Mouse (Mus musculus): Measurements from ENCODE around the gene Prrc2a. TPM values are rescaled to one million over a fixed set of nuclear protein-coding genes. Genes with fewer than 3 reads are reported as not detected.
A peak's percentile ranks its signal among the peaks of the same experiment; 100 is the strongest.

The Prrc2a gene
- total and polyA plus RNA-seq, 3 experiments, result 71.0 to 663 (median 87.6) TPM

DNA sequence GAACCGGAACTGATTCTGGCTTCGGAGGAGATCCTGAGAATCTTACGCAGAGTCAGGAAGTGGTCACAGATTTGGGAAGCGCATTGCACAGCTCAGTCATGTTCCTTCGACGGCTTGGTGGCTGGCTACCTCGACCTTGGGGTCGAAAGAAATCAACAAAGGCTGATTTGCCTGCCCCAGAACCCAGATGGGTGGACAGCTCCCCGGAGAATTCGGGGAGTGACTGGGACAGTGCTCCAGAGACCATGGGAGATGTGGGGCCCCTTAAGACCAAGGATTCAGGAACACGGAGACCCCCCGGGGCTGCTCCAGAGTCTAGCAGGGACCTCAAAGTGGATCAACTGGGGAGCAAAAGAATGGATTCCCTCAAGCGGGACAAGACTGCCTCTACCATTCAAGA is 37.7 kb downstream of the Prrc2a start:
- H3K27ac ChIP-seq (ENCODE audit: control insufficient read depth, low read depth, low read length), result peak overlapping the region; percentile 78; the same call in 1 of the 2 replicates
- TF ChIP-seq ELF1 (IDR thresholded peaks at IDR 0.05; ENCODE audit: low read depth, low read length), result peak; percentile 12; the same call in 1 of the 2 replicates
- no peak for TF ChIP-seq ZMIZ1 (IDR thresholded peaks at IDR 0.05; ENCODE audit: low read depth, low read length)
- TF ChIP-seq HCFC1 (IDR thresholded peaks at IDR 0.05; ENCODE audit: low read depth, low read length), result peak; percentile 28; the same call in 1 of the 2 replicates
- H3K27me3 ChIP-seq (ENCODE audit: control insufficient read depth in 1 of 2, insufficient read depth in 2 of 2, low read length in 2 of 2), result no peaks in the 10 kb centered on the region
- H3K36me3 ChIP-seq (ENCODE audit: control insufficient read depth in 1 of 2, insufficient read depth in 2 of 2, low read length in 2 of 2), result peaks cover 0 to 10% of the 10 kb centered on the region in 2 experiments; a peak in 2 of 4 replicates
- peaks cover 6 to 8% of the 10 kb centered on the region in 2 experiments; a peak in 3 of 4 replicates for H3K4me1 ChIP-seq (ENCODE audit: control insufficient read depth in 1 of 2, insufficient read depth in 2 of 2, low read length in 2 of 2)
- no peak for DNase-seq (ENCODE audit: low read depth, low spot score)
- peaks cover 26% of the 10 kb centered on the region for H3K79me2 ChIP-seq (ENCODE audit: control insufficient read depth, insufficient read depth, low read length, poor library complexity)
- no peaks in the 10 kb centered on the region for H3K9me3 ChIP-seq (replicated peaks; ENCODE audit: insufficient read depth, low read length)
- peak overlapping the region; percentile 83 for H3K9ac ChIP-seq (ENCODE audit: control insufficient read depth, low read depth, low read length, poor library complexity, severe bottlenecking)
- peak overlapping the region; percentile 90 to 99 for H3K4me3 ChIP-seq (ENCODE audit: control insufficient read depth in 1 of 2, insufficient read depth in 1 of 2, low read depth in 2 of 2, low read length in 2 of 2)

DNA sequence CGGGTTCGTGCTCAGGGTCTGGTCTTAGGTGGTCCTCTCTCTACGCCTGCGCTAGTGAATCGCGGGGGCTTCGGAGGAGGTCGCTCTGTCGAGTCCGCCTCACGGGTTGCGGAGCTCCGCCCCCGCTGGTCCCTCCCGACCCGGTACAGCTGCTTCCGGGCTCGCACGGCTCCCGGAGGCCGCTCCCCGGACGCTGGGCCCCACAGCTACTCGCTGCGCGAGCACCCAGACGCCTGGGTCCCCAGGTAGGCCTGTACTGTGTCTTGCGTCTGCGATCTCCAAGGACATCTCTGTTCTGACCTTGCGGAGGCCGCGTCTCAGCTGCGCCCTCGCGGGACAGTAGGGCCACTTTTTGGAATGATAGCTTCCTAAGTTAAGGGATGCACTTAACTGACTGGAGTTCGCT is 38.5 kb downstream of the Prrc2a start, which contains the start of gene D17H6S53E:
Gene D17H6S53E, plus strand, starts transcription at position 168 of the 406 bp plus-strand sequence.
- Histone ChIP-seq H3K27me3 (ENCODE audit: control insufficient read depth in 1 of 2, insufficient read depth in 2 of 2, low read length in 2 of 2) (no peaks in the 10 kb centered on the region), H3K79me2 (ENCODE audit: control insufficient read depth, insufficient read depth, low read length, poor library complexity) (peaks cover 33% of the 10 kb centered on the region), H3K9me3 (replicated peaks; ENCODE audit: insufficient read depth, low read length) (no peaks in the 10 kb centered on the region), H3K36me3 (ENCODE audit: control insufficient read depth in 1 of 2, insufficient read depth in 2 of 2, low read length in 2 of 2) (peaks cover 0 to 10% of the 10 kb centered on the region in 2 experiments; a peak in 2 of 4 replicates), H3K4me3 (ENCODE audit: control insufficient read depth in 1 of 2, insufficient read depth in 1 of 2, low read depth in 2 of 2, low read length in 2 of 2) (peak within 1 kb of the TSS; percentile 90 to 99), H3K9ac (ENCODE audit: control insufficient read depth, low read depth, low read length, poor library complexity, severe bottlenecking) (peak within 1 kb of the TSS; percentile 83), H3K27ac (ENCODE audit: control insufficient read depth, low read depth, low read length) (peak within 1 kb of the TSS; percentile 78), H3K4me1 (ENCODE audit: control insufficient read depth in 1 of 2, insufficient read depth in 2 of 2, low read length in 2 of 2) (peaks cover 6 to 8% of the 10 kb centered on the region in 2 experiments; a peak in 3 of 4 replicates)
- peak; percentile 87 for DNase-seq (ENCODE audit: low read depth, low spot score)
- no peak for TF ChIP-seq CHD2 (IDR thresholded peaks at IDR 0.05; ENCODE audit: low read length)
- peak; percentile 72 for TF ChIP-seq NRF1 (IDR thresholded peaks at IDR 0.05; ENCODE audit: insufficient read depth, low read depth, low read length, poor library complexity, severe bottlenecking)
- TF ChIP-seq ETS1 (IDR thresholded peaks at IDR 0.05; ENCODE audit: low read depth, low read length), result peak; percentile 67; the same call in 1 of the 2 replicates
- TF ChIP-seq ZNF384 (IDR thresholded peaks at IDR 0.05; ENCODE audit: low read depth, low read length), result no peak
- no peak for TF ChIP-seq E2F4 (IDR thresholded peaks at IDR 0.05; ENCODE audit: borderline replicate concordance, low read depth, low read length)
- no peak for TF ChIP-seq MAFK (IDR thresholded peaks at IDR 0.05; ENCODE audit: borderline replicate concordance, low read depth, low read length)
- 0 out of 2 replicates have a peak, but pooled peaks have one; percentile 6 for TF ChIP-seq TBP (IDR thresholded peaks at IDR 0.05; ENCODE audit: low read depth, low read length)
- TF ChIP-seq SMC3 (IDR thresholded peaks at IDR 0.05; ENCODE audit: low read depth, low read length), result no peak
- TF ChIP-seq RAD21 (IDR thresholded peaks at IDR 0.05; ENCODE audit: low read depth, low read length), result no peak
- no peak for TF ChIP-seq BHLHE40 (IDR thresholded peaks at IDR 0.05; ENCODE audit: borderline replicate concordance, low read depth, low read length)
- no peak for TF ChIP-seq POLR2AphosphoS5 (IDR thresholded peaks at IDR 0.05; ENCODE audit: borderline replicate concordance, low read depth, low read length)
- no peak for TF ChIP-seq MYB (IDR thresholded peaks at IDR 0.05; ENCODE audit: low read depth, low read length)
- TF ChIP-seq USF2 (IDR thresholded peaks at IDR 0.05; ENCODE audit: borderline replicate concordance in 1 of 2, insufficient read depth in 1 of 2, low read depth in 1 of 2, low read length in 2 of 2), result no peak
- TF ChIP-seq MAX (IDR thresholded peaks at IDR 0.05; ENCODE audit: low read length), result no peak; the same call in 1 of the 2 replicates
- no peak for TF ChIP-seq ZKSCAN1 (IDR thresholded peaks at IDR 0.05; ENCODE audit: low read depth, low read length)
- no peak for TF ChIP-seq RCOR1 (IDR thresholded peaks at IDR 0.05; ENCODE audit: low read depth, low read length)
- no peak for TF ChIP-seq CTCF (IDR thresholded peaks at IDR 0.05 in 2 of 3, conservative IDR thresholded peaks at IDR 0.05 in 1 of 3; ENCODE audit: control insufficient read depth in 1 of 3, insufficient read depth in 1 of 3, low read depth in 2 of 3, low read length in 3 of 3, poor library complexity in 1 of 3, severe bottlenecking in 1 of 3)
- TF ChIP-seq KAT2A (conservative IDR thresholded peaks at IDR 0.05; ENCODE audit: low read depth, low read length), result no peak; the same call in 1 of the 2 replicates
- no peak; the same call in 1 of the 2 replicates for TF ChIP-seq CHD1 (IDR thresholded peaks at IDR 0.05; ENCODE audit: low read depth, low read length)
- TF ChIP-seq MEF2A (IDR thresholded peaks at IDR 0.05; ENCODE audit: extremely low read depth, insufficient replicate concordance, low read depth, low read length, poor library complexity, severe bottlenecking), result no peak
- no peak for TF ChIP-seq USF1 (IDR thresholded peaks at IDR 0.05; ENCODE audit: low read depth, low read length)
- TF ChIP-seq ELF1 (IDR thresholded peaks at IDR 0.05; ENCODE audit: low read depth, low read length), result peak; percentile 76
- TF ChIP-seq MYC (IDR thresholded peaks at IDR 0.05; ENCODE audit: low read depth, low read length), result peak; percentile 26; the same call in 1 of the 2 replicates
- TF ChIP-seq ZMIZ1 (IDR thresholded peaks at IDR 0.05; ENCODE audit: low read depth, low read length), result 0 out of 2 replicates have a peak, but pooled peaks have one; percentile 40
- TF ChIP-seq UBTF (IDR thresholded peaks at IDR 0.05; ENCODE audit: borderline replicate concordance, insufficient read depth, low read depth, low read length), result peak; percentile 80; the same call in 1 of the 2 replicates
- peak; percentile 76 for TF ChIP-seq SIN3A (IDR thresholded peaks at IDR 0.05; ENCODE audit: low read length)
- peak; percentile 75 for TF ChIP-seq HCFC1 (IDR thresholded peaks at IDR 0.05; ENCODE audit: low read depth, low read length)
- TF ChIP-seq EP300 (IDR thresholded peaks at IDR 0.05; ENCODE audit: low read depth in 1 of 2, low read length in 2 of 2), result no peak; a peak in 1 of 4 replicates
- TF ChIP-seq MXI1 (IDR thresholded peaks at IDR 0.05; ENCODE audit: low read depth, low read length), result peak; percentile 50; the same call in 1 of the 2 replicates
